Mouse (Mus musculus) liver, embryonic 12.5 days (tissue): Measurements from ENCODE around the gene P2ry2. TPM values are rescaled to one million over a fixed set of nuclear protein-coding genes. Genes with fewer than 3 reads are reported as not detected.
A peak's percentile ranks its signal among the peaks of the same experiment; 100 is the strongest.

ENCODE experiments used
- ATAC-seq: fragments of 200-750 bp; cut with Nextera tagmentation; 2 replicates; pipeline ENCODE4 v1.8.0; 2017; ENCODE audit warnings: moderate number of reproducible peaks, mild to moderate bottlenecking, moderate library complexity
- H3K27ac ChIP-seq: fragments of 300-500 bp; sonication (generic); 2 replicates; pipeline ENCODE4 v1.5.1; 2016; ENCODE audit warnings: mild to moderate bottlenecking
- H3K27me3 ChIP-seq: fragments of 300-500 bp; sonication (generic); replicated peaks from 2 replicates; pipeline ENCODE4 v1.6.1; 2016; ENCODE audit warnings: mild to moderate bottlenecking, moderate library complexity
- H3K36me3 ChIP-seq: fragments of 300-500 bp; sonication (generic); 2 replicates; pipeline ENCODE4 v1.6.1; 2016; ENCODE audit warnings: mild to moderate bottlenecking, moderate library complexity
- H3K4me1 ChIP-seq: fragments of 300-500 bp; sonication (generic); 2 replicates; pipeline ENCODE4 v1.6.1; 2016
- H3K4me2 ChIP-seq: fragments of 300-500 bp; sonication (generic); 2 replicates; pipeline ENCODE4 v1.6.1; 2016; ENCODE audit warnings: mild to moderate bottlenecking, moderate library complexity
- H3K4me3 ChIP-seq: fragments of 300-500 bp; sonication (generic); 2 replicates; pipeline ENCODE4 v1.5.1; 2016; ENCODE audit warnings: mild to moderate bottlenecking, moderate library complexity
- H3K9ac ChIP-seq: fragments of 300-500 bp; sonication (generic); 2 replicates; pipeline ENCODE4 v1.6.1; 2016; ENCODE audit warnings: mild to moderate bottlenecking, moderate library complexity
- H3K9me3 ChIP-seq: fragments of 300-500 bp; sonication (generic); replicated peaks from 2 replicates; pipeline ENCODE4 v1.6.1; 2016; ENCODE audit warnings: mild to moderate bottlenecking, moderate library complexity
- WGBS: fragments of 180-500 bp; shearing (Covaris S2); methylation state at CpG from one replicate; pipeline ENCODE4 v1.1.7; 2016; ENCODE audit not compliant: insufficient replicate concordance; 5-methylcytosine and 5-hydroxymethylcytosine counted together
- polyA plus RNA-seq: library from polyadenylated mRNA; unstranded; fragments of >200 nt; fragmentation: Nextera tagmentation; extraction: Ambion mirVana; gene quantifications from 2 replicates; pipeline ENCODE4 v1.2.1, GENCODE M21; 2016

Gene P2ry2
- polyA plus RNA-seq, 1 experiment from 2014 or later, result 1.2 TPM

- ATAC-seq, result no peak
- Histone ChIP-seq H3K4me3 (no peak overlapping the region), H3K27ac (no peak overlapping the region), H3K36me3 (no peaks in the 10 kb centered on the region), H3K9me3 (no peaks in the 10 kb centered on the region), H3K4me2 (no peak overlapping the region), H3K27me3 (0 out of 2 replicates have a peak, but pooled peaks cover 4% of the 10 kb centered on the region), H3K9ac (no peak overlapping the region), H3K4me1 (peaks cover 20% of the 10 kb centered on the region)
- WGBS, result 62% methylated on average over 8 of the region's 8 CpGs
Measured at GRCm38 (mm10) chr7:101043846-101044541, 31.3 kb upstream of the P2ry2 start.

DNA sequence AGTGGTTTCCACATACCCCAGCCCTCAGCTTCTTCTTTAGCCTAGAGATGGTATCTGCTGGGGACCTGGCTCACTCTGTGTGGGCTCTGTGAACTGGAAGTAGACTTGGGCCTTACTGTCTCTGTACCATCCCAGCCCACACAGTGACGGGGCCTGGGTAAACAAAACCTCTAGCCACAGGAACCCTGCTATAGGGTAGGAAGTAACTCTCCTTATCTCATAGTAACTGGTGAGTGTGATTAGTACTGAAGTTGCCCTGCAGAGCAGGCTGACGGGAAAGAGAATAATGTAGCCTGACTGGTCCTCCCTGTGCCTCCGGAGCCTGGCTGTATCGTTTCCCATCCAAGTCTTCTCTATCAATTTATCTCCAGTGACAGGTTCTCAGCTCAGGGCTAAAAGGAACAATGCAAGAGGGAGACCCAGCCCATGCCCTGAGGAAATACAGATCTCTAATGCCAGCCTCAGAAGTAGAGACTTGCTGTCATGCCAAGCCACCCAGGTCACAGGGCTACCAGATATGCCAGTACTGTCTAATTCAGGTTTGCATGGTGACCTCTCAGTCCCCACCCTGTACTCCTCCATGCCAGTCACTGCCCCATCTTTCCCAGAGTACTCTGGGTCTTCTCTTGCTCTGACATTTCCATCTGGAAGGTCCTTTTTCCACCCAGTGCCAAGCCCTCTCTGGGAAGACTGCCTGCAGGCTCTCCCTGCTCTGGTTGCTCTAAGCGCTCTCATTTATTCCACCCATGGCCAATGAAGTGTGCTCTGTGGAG, 29.5 kb upstream of the P2ry2 start:
- peaks cover 20% of the 10 kb centered on the region for H3K4me1 ChIP-seq
- WGBS, result 19% methylated on average over 5 of the region's 5 CpGs
- H3K9me3 ChIP-seq, result no peaks in the 10 kb centered on the region
- no peak overlapping the region for H3K4me3 ChIP-seq
- H3K4me2 ChIP-seq, result no peak overlapping the region
- 0 out of 2 replicates have a peak, but pooled peaks cover 4% of the 10 kb centered on the region for H3K27me3 ChIP-seq
- peak; percentile 65 for ATAC-seq
- H3K36me3 ChIP-seq, result no peaks in the 10 kb centered on the region
- no peak overlapping the region for H3K9ac ChIP-seq
- H3K27ac ChIP-seq, result peak overlapping the region; percentile 10; the same call in 1 of the 2 replicates

DNA sequence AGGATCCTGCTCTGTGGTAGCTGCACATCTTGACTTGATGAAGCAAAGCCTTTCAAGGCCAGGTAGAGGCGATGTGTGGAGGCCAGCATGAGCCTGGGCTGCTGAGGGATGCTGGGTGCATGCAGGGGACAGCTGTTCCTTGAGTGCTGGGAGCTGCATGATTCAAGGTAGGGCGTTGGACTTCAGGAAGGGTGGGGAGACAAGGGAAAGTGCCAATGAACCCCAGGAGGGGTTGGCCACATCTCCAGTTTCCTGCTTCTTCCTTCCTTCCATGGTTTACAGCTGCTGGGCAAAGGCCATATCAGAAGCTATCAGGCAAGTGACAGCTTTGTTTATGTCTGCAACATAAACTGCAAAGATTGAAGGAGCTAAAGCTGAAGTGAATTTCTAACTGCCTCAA, 28.9 kb upstream of the P2ry2 start:
- 31% methylated on average over 2 of the region's 2 CpGs for WGBS
- no peak overlapping the region for H3K4me3 ChIP-seq
- H3K36me3 ChIP-seq, result no peaks in the 10 kb centered on the region
- H3K4me2 ChIP-seq, result no peak overlapping the region
- 0 out of 2 replicates have a peak, but pooled peaks cover 4% of the 10 kb centered on the region for H3K27me3 ChIP-seq
- ATAC-seq, result no peak
- no peaks in the 10 kb centered on the region for H3K9me3 ChIP-seq
- no peak overlapping the region for H3K9ac ChIP-seq
- peak overlapping the region; percentile 10; the same call in 1 of the 2 replicates for H3K27ac ChIP-seq
- H3K4me1 ChIP-seq, result peaks cover 20% of the 10 kb centered on the region

DNA sequence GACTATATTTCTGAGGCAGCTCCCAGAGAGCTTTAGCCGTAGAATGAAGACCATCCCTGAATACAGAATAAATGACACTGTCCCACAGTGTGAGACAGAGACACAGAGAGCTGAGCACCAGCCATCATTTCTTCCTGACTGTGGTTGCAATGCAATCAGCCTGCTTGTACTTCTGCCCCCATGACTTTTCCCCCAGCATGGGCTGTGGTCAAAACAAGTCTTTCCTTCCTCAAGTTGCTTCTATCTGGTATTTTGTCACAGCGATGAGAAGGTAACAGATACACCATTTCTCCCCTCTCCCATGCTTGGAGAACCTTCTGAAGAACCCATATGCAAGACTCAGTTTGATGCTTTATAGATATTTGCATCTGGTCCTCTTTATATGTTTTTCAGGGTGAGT, 20.7 kb upstream of the P2ry2 start:
- H3K4me2 ChIP-seq, result no peak overlapping the region
- peaks cover 18% of the 10 kb centered on the region for H3K4me1 ChIP-seq
- peaks cover 11% of the 10 kb centered on the region; the same call in 1 of the 2 replicates for H3K27me3 ChIP-seq
- no peak overlapping the region for H3K27ac ChIP-seq
- H3K4me3 ChIP-seq, result no peak overlapping the region
- ATAC-seq, result no peak
- 34% methylated on average over 2 of the region's 2 CpGs for WGBS
- no peaks in the 10 kb centered on the region for H3K36me3 ChIP-seq
- H3K9me3 ChIP-seq, result no peaks in the 10 kb centered on the region
- no peak overlapping the region for H3K9ac ChIP-seq

DNA sequence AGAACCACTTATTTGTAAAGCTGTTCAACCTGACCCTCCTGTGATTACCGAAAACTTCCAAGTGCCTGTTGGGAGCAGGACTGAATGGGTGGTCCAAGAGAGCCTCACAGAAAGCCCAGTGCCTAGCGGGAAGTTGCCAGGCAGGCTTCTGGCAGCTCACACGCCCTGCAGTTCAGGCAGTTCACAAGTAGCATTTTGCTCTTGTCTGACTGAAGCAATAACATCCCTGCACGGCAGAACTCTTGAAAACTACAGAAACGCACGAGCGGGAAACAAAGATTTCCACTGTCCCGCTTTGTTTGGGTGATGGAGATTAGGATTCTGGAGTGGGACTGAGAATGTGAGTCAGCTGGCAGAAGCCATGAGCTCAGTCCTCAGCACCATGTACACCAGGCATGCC, 18.6 kb upstream of the P2ry2 start:
- Histone ChIP-seq H3K27me3 (peaks cover 11% of the 10 kb centered on the region; the same call in 1 of the 2 replicates), H3K9me3 (no peaks in the 10 kb centered on the region), H3K4me1 (peaks cover 32% of the 10 kb centered on the region), H3K27ac (no peak overlapping the region), H3K36me3 (no peaks in the 10 kb centered on the region), H3K4me3 (no peak overlapping the region), H3K9ac (no peak overlapping the region), H3K4me2 (no peak overlapping the region)
- no peak for ATAC-seq
- WGBS, result 66% methylated on average over 8 of the region's 8 CpGs

GRCm38 (mm10) chr7:101030756-101031155, 18.1 kb upstream of the P2ry2 start:
- no peak overlapping the region for H3K9ac ChIP-seq
- peaks cover 32% of the 10 kb centered on the region for H3K4me1 ChIP-seq
- H3K27ac ChIP-seq, result no peak overlapping the region
- H3K4me3 ChIP-seq, result no peak overlapping the region
- ATAC-seq, result no peak
- peaks cover 11% of the 10 kb centered on the region; the same call in 1 of the 2 replicates for H3K27me3 ChIP-seq
- no peaks in the 10 kb centered on the region for H3K9me3 ChIP-seq
- no peaks in the 10 kb centered on the region for H3K36me3 ChIP-seq
- no peak overlapping the region for H3K4me2 ChIP-seq

- Histone ChIP-seq H3K4me1 (peaks cover 32% of the 10 kb centered on the region), H3K36me3 (no peaks in the 10 kb centered on the region), H3K4me3 (no peak overlapping the region), H3K27ac (0 out of 2 replicates have a peak overlapping the region, but pooled peaks have one; percentile 8), H3K27me3 (peaks cover 11% of the 10 kb centered on the region; the same call in 1 of the 2 replicates), H3K4me2 (no peak overlapping the region), H3K9ac (no peak overlapping the region), H3K9me3 (no peaks in the 10 kb centered on the region)
- 15% methylated on average over 6 of the region's 6 CpGs for WGBS
- no peak for ATAC-seq
Measured at GRCm38 (mm10) chr7:101029446-101029845, 16.8 kb upstream of the P2ry2 start.

DNA sequence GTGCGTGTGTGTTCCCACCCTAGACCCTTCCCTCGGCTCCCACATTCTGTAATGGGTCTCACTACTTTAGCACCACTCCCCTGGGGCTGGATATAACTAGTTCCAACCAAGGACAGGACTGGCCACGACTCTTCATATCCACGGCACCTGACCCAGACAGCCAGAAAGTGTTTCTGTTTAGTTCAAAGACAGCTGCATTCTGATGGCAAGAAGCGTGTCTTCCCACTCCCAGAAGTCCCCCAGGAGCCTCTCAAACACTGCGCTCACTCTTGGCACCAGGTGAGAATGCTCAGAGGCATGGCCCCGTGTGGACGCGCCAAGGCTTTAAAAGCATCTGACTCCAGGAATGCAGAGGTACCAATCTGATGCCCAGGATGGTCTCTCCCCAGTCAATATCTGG, 16.3 kb upstream of the P2ry2 start:
- H3K4me2 ChIP-seq, result no peak overlapping the region
- H3K36me3 ChIP-seq, result no peaks in the 10 kb centered on the region
- 72% methylated on average over 9 of the region's 9 CpGs for WGBS
- no peak overlapping the region for H3K4me3 ChIP-seq
- peaks cover 32% of the 10 kb centered on the region for H3K4me1 ChIP-seq
- H3K9ac ChIP-seq, result no peak overlapping the region
- H3K27me3 ChIP-seq, result peaks cover 11% of the 10 kb centered on the region; the same call in 1 of the 2 replicates
- no peaks in the 10 kb centered on the region for H3K9me3 ChIP-seq
- ATAC-seq, result no peak
- H3K27ac ChIP-seq, result peak overlapping the region; percentile 59

DNA sequence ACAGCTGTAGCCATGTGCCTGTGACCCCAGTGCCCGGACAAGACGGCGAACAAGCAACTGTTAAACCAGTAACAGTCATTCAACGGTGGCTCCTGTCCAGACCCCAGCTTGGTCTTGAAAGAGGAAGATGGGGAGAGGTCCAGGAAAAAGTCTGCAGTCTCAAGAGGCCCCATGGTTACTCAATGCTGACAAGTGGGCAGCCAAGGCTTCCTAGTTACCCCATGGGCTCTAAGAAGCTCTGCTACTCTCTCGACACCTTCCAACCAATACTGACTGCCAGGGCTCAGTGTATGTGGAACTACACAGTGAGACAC, 15.7 kb upstream of the P2ry2 start:
- Histone ChIP-seq H3K27me3 (peaks cover 11% of the 10 kb centered on the region; the same call in 1 of the 2 replicates), H3K36me3 (no peaks in the 10 kb centered on the region), H3K4me1 (peaks cover 32% of the 10 kb centered on the region), H3K4me3 (no peak overlapping the region), H3K4me2 (no peak overlapping the region), H3K9me3 (no peaks in the 10 kb centered on the region), H3K9ac (no peak overlapping the region), H3K27ac (peak overlapping the region; percentile 59; the same call in 1 of the 2 replicates)
- peak; percentile 15; the same call in 1 of the 2 replicates for ATAC-seq
- WGBS, result 34% methylated on average over 5 of the region's 5 CpGs

DNA sequence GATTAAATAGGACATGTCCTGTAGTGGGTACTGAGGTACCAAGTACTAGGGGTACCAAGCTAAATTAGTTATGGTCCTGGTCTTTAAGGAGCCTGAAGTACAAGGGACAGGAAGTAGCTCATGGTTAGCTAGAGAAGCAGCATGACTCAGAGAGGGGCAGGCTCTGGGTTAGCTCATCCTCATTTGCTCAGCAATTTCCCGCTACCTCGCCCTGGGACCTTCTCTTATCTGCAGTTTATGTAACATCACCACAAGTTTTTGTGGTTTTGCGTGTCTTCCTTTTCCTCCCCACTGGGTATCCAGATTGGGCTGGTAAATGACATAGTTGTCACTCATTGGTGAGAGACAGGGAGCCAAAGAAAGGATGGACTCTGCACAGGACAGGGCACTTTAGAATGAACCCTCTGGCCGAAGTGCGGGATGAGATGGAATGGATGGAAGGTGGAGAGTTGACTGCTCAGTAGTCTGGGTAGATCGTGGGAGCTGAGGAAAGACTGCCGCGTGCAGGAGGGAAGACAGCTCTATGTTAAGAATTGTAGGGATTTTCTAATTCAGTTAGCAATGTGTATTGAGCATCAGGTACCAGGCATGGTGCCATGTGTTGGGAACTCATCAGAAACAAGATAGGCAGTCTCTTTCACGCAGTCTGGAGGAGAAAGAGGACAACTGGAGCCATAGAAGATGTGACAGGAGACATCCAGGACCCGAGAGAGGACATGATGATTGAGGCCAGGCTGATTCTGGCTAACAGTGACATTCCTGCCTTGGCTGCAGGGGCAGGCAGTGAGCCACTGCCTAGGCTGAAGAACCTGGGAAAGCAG, 15.2 kb upstream of the P2ry2 start:
- no peaks in the 10 kb centered on the region for H3K36me3 ChIP-seq
- H3K4me3 ChIP-seq, result no peak overlapping the region
- H3K27me3 ChIP-seq, result peaks cover 8% of the 10 kb centered on the region; the same call in 1 of the 2 replicates
- ATAC-seq, result no peak; the same call in 1 of the 2 replicates
- no peak overlapping the region for H3K9ac ChIP-seq
- peaks cover 32% of the 10 kb centered on the region for H3K4me1 ChIP-seq
- no peaks in the 10 kb centered on the region for H3K9me3 ChIP-seq
- H3K27ac ChIP-seq, result no peak overlapping the region; the same call in 1 of the 2 replicates
- no peak overlapping the region for H3K4me2 ChIP-seq
- WGBS, result 21% methylated on average over 10 of the region's 10 CpGs

DNA sequence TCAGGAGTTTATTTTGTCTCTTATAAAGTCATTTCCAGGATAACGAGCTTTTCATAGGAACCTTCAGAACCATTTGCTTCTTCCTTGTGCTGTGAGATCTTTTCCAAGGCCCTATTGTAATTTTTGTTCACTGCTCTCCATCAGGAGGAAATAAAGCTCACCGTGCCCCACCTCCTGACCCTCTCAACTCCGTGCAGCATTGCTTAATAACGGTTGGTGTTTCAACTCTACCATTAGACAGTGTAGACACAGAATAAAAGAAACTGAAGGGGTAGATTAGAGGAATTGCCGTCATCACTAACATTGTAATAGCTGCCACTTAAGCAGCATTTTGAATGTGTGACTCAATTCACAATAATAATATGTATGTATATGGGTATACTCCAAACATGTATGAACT, 14.2 kb upstream of the P2ry2 start:
- no peak for ATAC-seq
- no peak overlapping the region for H3K9ac ChIP-seq
- no peaks in the 10 kb centered on the region for H3K36me3 ChIP-seq
- no peak overlapping the region for H3K27ac ChIP-seq
- H3K9me3 ChIP-seq, result no peaks in the 10 kb centered on the region
- no peak overlapping the region for H3K4me2 ChIP-seq
- H3K27me3 ChIP-seq, result peaks cover 4% of the 10 kb centered on the region; the same call in 1 of the 2 replicates
- peaks cover 29% of the 10 kb centered on the region for H3K4me1 ChIP-seq
- no peak overlapping the region for H3K4me3 ChIP-seq
- 37% methylated on average over 5 of the region's 5 CpGs for WGBS
